ENCODE assay signal across 8 mouse cellular contexts in the genomic region with DNA sequence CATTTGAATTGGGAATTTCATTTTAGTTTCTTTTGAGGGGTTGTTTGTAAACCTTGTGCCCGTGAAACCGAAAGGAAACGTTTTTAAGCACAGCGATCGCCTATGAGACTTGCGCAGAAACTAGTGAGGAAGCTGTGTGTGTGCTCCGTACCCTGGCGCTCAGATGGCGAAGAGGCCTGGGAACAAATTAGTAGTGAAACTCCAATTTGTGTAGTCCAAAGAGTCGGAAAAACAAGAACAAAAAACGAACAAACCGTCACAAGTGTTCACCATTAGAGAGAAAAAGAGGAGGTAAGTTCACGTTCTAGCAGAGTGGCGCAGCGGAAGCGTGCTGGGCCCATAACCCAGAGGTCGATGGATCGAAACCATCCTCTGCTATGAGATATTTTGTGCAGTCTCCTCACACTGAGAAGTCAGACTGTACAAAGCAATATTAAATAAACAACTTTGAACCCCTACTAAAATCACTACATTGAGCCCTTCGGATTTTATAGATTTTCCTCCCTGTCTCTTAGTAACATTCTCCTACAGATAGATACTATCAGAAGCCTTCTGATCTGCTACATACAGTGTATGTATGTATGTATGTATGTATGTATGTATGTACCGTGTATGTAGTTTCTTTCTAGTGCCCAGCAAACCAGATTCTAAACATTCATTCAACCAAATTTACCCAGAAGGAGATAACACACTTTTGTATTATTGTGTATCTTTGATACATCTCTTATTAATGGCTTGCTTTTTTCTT. TPM values are rescaled to one million over a fixed set of nuclear protein-coding genes. Genes with fewer than 3 reads are reported as not detected.
DNase-seq lines count a peak whose midpoint lies in the region; ATAC-seq and TF ChIP-seq lines count a peak whose summit lies in the region.

No protein-coding gene starts in this region.

- no peak for TF ChIP-seq POLR2A in cerebellum, adult 2 months (IDR thresholded peaks at IDR 0.05; ENCODE audit: borderline replicate concordance, insufficient read depth, low read length)
- no peak for TF ChIP-seq POLR2A in thymus, adult 2 months (IDR thresholded peaks at IDR 0.05; ENCODE audit: control insufficient read depth, extremely low read depth, insufficient read depth, low read length, poor library complexity)

- peak; percentile 71 for DNase-seq in MEL-GATA-1-ER (ENCODE audit: extremely low read depth, low read depth)
- DNase-seq in cerebellum, adult 2 months: peak; percentile 80
- DNase-seq in forebrain, postnatal 0 days: peak; percentile 94
- peak; percentile 36 to 71 for DNase-seq in layer of hippocampus, adult 8-10 months (ENCODE audit: low spot score in 2 of 2)
- DNase-seq in lung, embryonic 14.5 days: peak; percentile 95
- peak; percentile 80 for DNase-seq in thymus, adult 2 months

- H3K36me3 ChIP-seq in forebrain, postnatal 0 days (ENCODE audit: insufficient read depth): no peaks in the 10 kb centered on the region
- H3K36me3 ChIP-seq in lung, embryonic 14.5 days (ENCODE audit: insufficient read depth): no peaks in the 10 kb centered on the region
- H3K36me3 ChIP-seq in thymus, adult 2 months (ENCODE audit: control insufficient read depth, insufficient read depth, low read length): no peaks in the 10 kb centered on the region

- peak overlapping the region; percentile 99 for H3K4me3 ChIP-seq in cerebellum, adult 2 months (replicated peaks; ENCODE audit: insufficient read depth, low read depth, low read length)
- peak overlapping the region; percentile 74 for H3K4me3 ChIP-seq in forebrain, postnatal 0 days (ENCODE audit: low read depth, low read length)
- peak overlapping the region; percentile 55 for H3K4me3 ChIP-seq in lung, embryonic 14.5 days (ENCODE audit: low read depth, low read length)
- peak overlapping the region; percentile 98 for H3K4me3 ChIP-seq in thymus, adult 2 months (ENCODE audit: control insufficient read depth, insufficient read depth, low read length)

- H3K4me2 ChIP-seq in forebrain, postnatal 0 days (ENCODE audit: low read depth): peak overlapping the region; percentile 40
- peak overlapping the region; percentile 54 for H3K4me2 ChIP-seq in lung, embryonic 14.5 days

- peak overlapping the region; percentile 79 for H3K9ac ChIP-seq in forebrain, postnatal 0 days
- H3K9ac ChIP-seq in lung, embryonic 14.5 days: peak overlapping the region; percentile 72

- TF ChIP-seq CTCF in cerebellum, adult 2 months (IDR thresholded peaks at IDR 0.05; ENCODE audit: borderline replicate concordance, insufficient read depth, low read depth, low read length): no peak
- no peak for TF ChIP-seq CTCF in forebrain, postnatal 0 days (IDR thresholded peaks at IDR 0.05; ENCODE audit: low read depth)
- TF ChIP-seq CTCF in lung, embryonic 14.5 days (IDR thresholded peaks at IDR 0.05; ENCODE audit: low read depth): 0 out of 2 replicates have a peak, but pooled peaks have one; percentile 12
- TF ChIP-seq CTCF in thymus, adult 2 months (IDR thresholded peaks at IDR 0.05; ENCODE audit: borderline replicate concordance, control insufficient read depth, extremely low read depth, insufficient read depth, low read length, poor library complexity): no peak

- H3K27me3 ChIP-seq in cerebellum, adult 2 months (ENCODE audit: control insufficient read depth, insufficient read depth, low read length): no peaks in the 10 kb centered on the region
- no peaks in the 10 kb centered on the region for H3K27me3 ChIP-seq in forebrain, postnatal 0 days (ENCODE audit: insufficient read depth, low read length)
- peaks cover 3% of the 10 kb centered on the region; the same call in 1 of the 2 replicates for H3K27me3 ChIP-seq in lung, embryonic 14.5 days (ENCODE audit: insufficient read depth, low read length)
- H3K27me3 ChIP-seq in thymus, adult 2 months (ENCODE audit: control insufficient read depth, insufficient read depth, low read length): no peaks in the 10 kb centered on the region

- ATAC-seq in forebrain, postnatal 0 days: peak; percentile 94
- peak; percentile 64 to 77 for ATAC-seq in hematopoietic stem cell, adult 5-6 weeks (replicated peaks in 1 of 2; ENCODE audit: insufficient read depth in 1 of 2, low FRiP score in 2 of 2, low TSS enrichment in 1 of 2, low read depth in 1 of 2, poor library complexity in 2 of 2, severe bottlenecking in 2 of 2)
- peak; percentile 97 for ATAC-seq in lung, embryonic 14.5 days (ENCODE audit: insufficient read depth)
- ATAC-seq in neutrophil, adult 5-6 weeks (ENCODE audit: extremely low read depth, insufficient number of reproducible peaks, low FRiP score, poor library complexity, severe bottlenecking): peak; percentile 69

- no peaks in the 10 kb centered on the region for H3K4me1 ChIP-seq in cerebellum, adult 2 months (ENCODE audit: control insufficient read depth, insufficient read depth, low read length)
- H3K4me1 ChIP-seq in forebrain, postnatal 0 days (ENCODE audit: insufficient read depth): no peaks in the 10 kb centered on the region
- H3K4me1 ChIP-seq in lung, embryonic 14.5 days (ENCODE audit: insufficient read depth): no peaks in the 10 kb centered on the region
- H3K4me1 ChIP-seq in thymus, adult 2 months (replicated peaks; ENCODE audit: control insufficient read depth, insufficient read depth, low read length): no peaks in the 10 kb centered on the region

- 5% methylated on average over 20 of the region's 20 CpGs for WGBS in cerebellum, adult 2 months
- 3% methylated on average over 20 of the region's 20 CpGs for WGBS in forebrain, postnatal 0 days
- WGBS in lung, embryonic 14.5 days: 4% methylated on average over 20 of the region's 20 CpGs
- 4% methylated on average over 20 of the region's 20 CpGs for WGBS in thymus, adult 2 months

- H3K9me3 ChIP-seq in forebrain, postnatal 0 days (ENCODE audit: low read length): no peaks in the 10 kb centered on the region
- H3K9me3 ChIP-seq in lung, embryonic 14.5 days (ENCODE audit: low read depth, low read length): no peaks in the 10 kb centered on the region

- H3K27ac ChIP-seq in cerebellum, adult 2 months (ENCODE audit: insufficient read depth, low read length): no peak overlapping the region; the same call in 1 of the 2 replicates
- H3K27ac ChIP-seq in forebrain, postnatal 0 days (ENCODE audit: low read depth, low read length): peak overlapping the region; percentile 93
- peak overlapping the region; percentile 95 for H3K27ac ChIP-seq in lung, embryonic 14.5 days (ENCODE audit: low read depth)
- peak overlapping the region; percentile 100 for H3K27ac ChIP-seq in thymus, adult 2 months (ENCODE audit: control insufficient read depth, insufficient read depth, low read length)

RNA-seq across cellular contexts. Expression of a gene that starts 6.1 kb away (rescaled TPM):
- polyA plus RNA-seq in cerebellum, adult 2 months (2012; rRNA removed): not detected in 2 replicates
- 0.38 TPM in 1 of 2 replicates, not detected in the other for total RNA-seq in forebrain, postnatal 0 days (2014; rRNA removed)
- not detected in 2 replicates for polyA plus RNA-seq in forebrain, postnatal 0 days (2015; fragmentation: Nextera tagmentation; extraction: Ambion mirVana)
- total RNA-seq in hematopoietic stem cell, adult 5-6 weeks (2017): not detected in 2 replicates
- total RNA-seq in layer of hippocampus, adult 8-10 months (2022): not detected
- polyA plus RNA-seq in lung, embryonic 14.5 days (2014; fragmentation: Nextera tagmentation; extraction: Ambion mirVana): 0.12 and 0.26 TPM in 2 replicates
- total RNA-seq in neutrophil, adult 5-6 weeks (2017): not detected in 2 replicates
- 0.08 and 0.23 TPM in 2 replicates for polyA plus RNA-seq in thymus, adult 2 months (2012; rRNA removed)

RNA-seq across cellular contexts. Expression of a gene that starts 30.0 kb away (rescaled TPM):
- 0.95 and 1.0 TPM in 2 replicates for polyA plus RNA-seq in cerebellum, adult 2 months (2012; rRNA removed)
- 20.7 and 21.6 TPM in 2 replicates for total RNA-seq in forebrain, postnatal 0 days (2014; rRNA removed)
- polyA plus RNA-seq in forebrain, postnatal 0 days (2015; fragmentation: Nextera tagmentation; extraction: Ambion mirVana): 15.3 and 17.2 TPM in 2 replicates
- 18.3 and 26.9 TPM in 2 replicates for total RNA-seq in hematopoietic stem cell, adult 5-6 weeks (2017)
- total RNA-seq in layer of hippocampus, adult 8-10 months (2022): 1 to 10 TPM; 1.9 to 4.5 (median 2.9) TPM
- polyA plus RNA-seq in lung, embryonic 14.5 days (2014; fragmentation: Nextera tagmentation; extraction: Ambion mirVana): 16.0 and 16.4 TPM in 2 replicates
- total RNA-seq in neutrophil, adult 5-6 weeks (2017): 0.49 and 2.6 TPM in 2 replicates
- polyA plus RNA-seq in thymus, adult 2 months (2012; rRNA removed): 1.1 and 1.6 TPM in 2 replicates

RNA-seq across cellular contexts. Expression of a gene that starts 34.6 kb away (rescaled TPM):
- 0.36 and 1.1 TPM in 2 replicates for polyA plus RNA-seq in cerebellum, adult 2 months (2012; rRNA removed)
- not detected in 2 replicates for total RNA-seq in forebrain, postnatal 0 days (2014; rRNA removed)
- polyA plus RNA-seq in forebrain, postnatal 0 days (2015; fragmentation: Nextera tagmentation; extraction: Ambion mirVana): not detected in 2 replicates
- 0.84 and 1.1 TPM in 2 replicates for total RNA-seq in hematopoietic stem cell, adult 5-6 weeks (2017)
- total RNA-seq in layer of hippocampus, adult 8-10 months (2022): under 1 TPM; 0.29 to 0.84 (median 0.56) TPM
- polyA plus RNA-seq in lung, embryonic 14.5 days (2014; fragmentation: Nextera tagmentation; extraction: Ambion mirVana): 1.6 and 2.0 TPM in 2 replicates
- 0.61 and 2.9 TPM in 2 replicates for total RNA-seq in neutrophil, adult 5-6 weeks (2017)
- 640 and 1,004 TPM in 2 replicates for polyA plus RNA-seq in thymus, adult 2 months (2012; rRNA removed)
